11 mouse cellular contexts compared by ENCODE assay signal in the genomic region with DNA sequence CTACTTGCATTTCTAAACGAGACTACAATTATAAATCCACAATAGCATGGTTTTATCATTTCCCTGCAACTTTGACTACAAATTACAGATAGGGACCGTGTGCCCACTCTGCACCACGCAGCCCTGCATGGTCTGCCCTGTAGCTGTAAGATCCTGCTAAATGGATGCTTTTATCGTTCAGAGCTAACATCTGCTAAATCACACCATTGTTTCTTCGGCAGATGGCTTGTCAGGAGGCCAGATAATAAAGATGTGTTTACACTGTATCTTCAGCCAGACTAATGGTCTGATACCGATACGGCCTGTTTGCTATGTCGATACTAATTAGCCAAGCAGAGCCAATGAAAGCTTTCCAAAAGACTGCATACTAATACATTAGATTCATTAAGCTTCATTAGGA. TPM values are rescaled to one million over a fixed set of nuclear protein-coding genes. Genes with fewer than 3 reads are reported as not detected.
DNase-seq lines count a peak whose midpoint lies in the region; ATAC-seq and TF ChIP-seq lines count a peak whose summit lies in the region.
"Had no signal": no experiment of that assay in that cellular context is flagged by ENCODE, and none has a peak within 500 bp of the region (broad histone marks: within the 10 kb centered on the region; RNA-seq: fewer than 3 reads in every experiment).

No protein-coding gene starts in this region.

- DNase-seq in layer of hippocampus, adult 11-12 months (ENCODE audit: low spot score): peak; percentile 51
- DNase-seq in layer of hippocampus, postnatal 10 days (ENCODE audit: low spot score in 2 of 2): no peak
- DNase-seq in layer of hippocampus, adult 2 months (ENCODE audit: low spot score in 2 of 2): peak; percentile 25 to 44
- DNase-seq in retina, embryonic 14.5 days (ENCODE audit: low spot score): peak; percentile 50
- DNase-seq in limb, embryonic 10.5 days (ENCODE audit: low spot score): no peak
- DNase-seq in frontal cortex, postnatal 14 days (ENCODE audit: low spot score in 2 of 2): no peak
- DNase-seq: cerebellum, adult 11 months; heart, adult 2 months; kidney, adult 2 months; lung, postnatal 10 days had no signal

- H3K4me2 ChIP-seq in forebrain, embryonic 13.5 days: peak overlapping the region; percentile 9; the same call in 1 of the 2 replicates

- WGBS in forebrain, embryonic 13.5 days: 19% methylated on average over 8 of the region's 8 CpGs
- WGBS in limb, embryonic 10.5 days: 91% methylated on average over 8 of the region's 8 CpGs

- no peaks in the 10 kb centered on the region for H3K27me3 ChIP-seq in forebrain, embryonic 13.5 days
- H3K27me3 ChIP-seq in limb, embryonic 10.5 days (ENCODE audit: low read depth, poor library complexity, severe bottlenecking): no peaks in the 10 kb centered on the region

- peaks cover 67% of the 10 kb centered on the region for H3K4me1 ChIP-seq in forebrain, embryonic 13.5 days
- H3K4me1 ChIP-seq in limb, embryonic 10.5 days: no peaks in the 10 kb centered on the region

- no peaks in the 10 kb centered on the region for H3K9me3 ChIP-seq in forebrain, embryonic 13.5 days (replicated peaks)
- no peaks in the 10 kb centered on the region for H3K9me3 ChIP-seq in limb, embryonic 10.5 days (replicated peaks)

- H3K27ac ChIP-seq in forebrain, embryonic 13.5 days: peak overlapping the region; percentile 44
- H3K27ac ChIP-seq in layer of hippocampus, adult 2 months: peak overlapping the region; percentile 60
- H3K27ac ChIP-seq in limb, embryonic 10.5 days: no peak overlapping the region
- H3K27ac ChIP-seq: heart, adult 2 months had no signal

- ATAC-seq in forebrain, embryonic 13.5 days: peak; percentile 83

- no peak overlapping the region for H3K4me3 ChIP-seq in forebrain, embryonic 13.5 days
- H3K4me3 ChIP-seq in layer of hippocampus, adult 2 months: no peak overlapping the region; the same call in 1 of the 2 replicates
- no peak overlapping the region for H3K4me3 ChIP-seq in limb, embryonic 10.5 days
- H3K4me3 ChIP-seq: heart, adult 2 months had no signal

- H3K9ac ChIP-seq in forebrain, embryonic 13.5 days: no peak overlapping the region

- TF ChIP-seq CTCF in layer of hippocampus, adult 2 months (conservative IDR thresholded peaks at IDR 0.05): no peak

- H3K36me3 ChIP-seq in forebrain, embryonic 13.5 days (ENCODE audit: poor library complexity, severe bottlenecking): peaks cover 12% of the 10 kb centered on the region; the same call in 1 of the 2 replicates
- peaks cover 69% of the 10 kb centered on the region for H3K36me3 ChIP-seq in limb, embryonic 10.5 days

RNA-seq across cellular contexts. Expression of a gene that starts 41.3 kb away (rescaled TPM):
- 10 to 100 TPM; 67.2 to 75.3 TPM for total RNA-seq in layer of hippocampus, postnatal 10 days (2021)
- 36.5 and 44.6 TPM in 2 replicates for polyA plus RNA-seq in forebrain, embryonic 13.5 days (2015; fragmentation: Nextera tagmentation; extraction: Ambion mirVana)
- 10 to 100 TPM; 58.0 to 63.2 TPM for total RNA-seq in layer of hippocampus, adult 2 months (2021)
- polyA plus RNA-seq in limb, embryonic 10.5 days (2016; fragmentation: Nextera tagmentation; extraction: Ambion mirVana): 60.2 and 61.1 TPM in 2 replicates

Comparison
In these comparisons a context has a peak if more than half of its experiments do, and no peak if none do; other contexts are left out.
1. DNase-seq: peak in layer of hippocampus, adult 11-12 months (single experiment), layer of hippocampus, adult 2 months (2 of 2) and retina, embryonic 14.5 days (single experiment); none in layer of hippocampus, postnatal 10 days (0 of 2), limb, embryonic 10.5 days (single experiment) and frontal cortex, postnatal 14 days (0 of 2).